Mouse (Mus musculus): Measurements from ENCODE around the gene 4430402I18Rik.

GRCm38 (mm10) chr19:28915602-28916250 is 51.9 kb downstream of the 4430402I18Rik start:
- no peak for TF ChIP-seq CTCF (IDR thresholded peaks at IDR 0.05; ENCODE audit: extremely low read depth, insufficient read depth, low read length)
- no peak for TF ChIP-seq POLR2A (IDR thresholded peaks at IDR 0.05; ENCODE audit: extremely low read depth, insufficient read depth, low read length)
